Mouse (Mus musculus) ovary, adult 10 weeks (tissue): ENCODE measurements around the gene Cntrob. TPM values are rescaled to one million over a fixed set of nuclear protein-coding genes. Genes with fewer than 3 reads are reported as not detected.

Experiments used
- polyA plus RNA-seq: library from polyadenylated mRNA; stranded (reverse); fragments of 350-450 nt; fragmentation: Illumina TruSeq; extraction: RNeasy Lipid Tissue Mini Kit (QIAGEN cat#74804); gene quantifications from one replicate; pipeline ENCODE4 v1.2.3, GENCODE M21; 2014

The Cntrob gene
- polyA plus RNA-seq: 2.4 TPM

GRCm38 (mm10) chr11:69323667-69324111 lies at the start of gene Cntrob, which contains the start of gene Trappc1:
TSS of gene Cntrob (minus strand) at chr11:69323775.
TSS of gene Trappc1 (plus strand) at chr11:69323980.

GRCm38 (mm10) chr11:69369215-69369989 lies 45.8 kb upstream of the Cntrob start, which contains the start of gene Chd3:
TSS of gene Chd3 (minus strand) at chr11:69369406.

GRCm38 (mm10) chr11:69340161-69341131 lies 16.9 kb upstream of the Cntrob start, which contains the start of gene Rnf227:
TSS of gene Rnf227 (plus strand) at chr11:69340461.

GRCm38 (mm10) chr11:69325628-69326407 lies 2.2 kb upstream of the Cntrob start, which contains the start of gene Kcnab3:
TSS of gene Kcnab3 (plus strand) at chr11:69326258.

Other genes with a start within 250 kb of the Cntrob start
- 63.5 TPM for gene Vamp2, start 235.3 kb downstream of the Cntrob start, polyA plus RNA-seq
- gene Per1, start 228.6 kb downstream of the Cntrob start, polyA plus RNA-seq: 0.29 TPM
- gene Hes7, start 203.4 kb downstream of the Cntrob start, polyA plus RNA-seq: not detected
- not detected for gene 9130213A22Rik, start 201.2 kb downstream of the Cntrob start, polyA plus RNA-seq
- gene Aloxe3, start 197.9 kb downstream of the Cntrob start, polyA plus RNA-seq: not detected
- gene Alox12b, start 166.8 kb downstream of the Cntrob start, polyA plus RNA-seq: not detected
- not detected for gene Alox8, start 125.9 kb downstream of the Cntrob start, polyA plus RNA-seq
- 0.97 TPM for gene Gucy2e, start 86.7 kb downstream of the Cntrob start, polyA plus RNA-seq
- 40.0 TPM for gene Trappc1, start 205 bp upstream of the Cntrob start, polyA plus RNA-seq
- gene Kcnab3, start 2.5 kb upstream of the Cntrob start, polyA plus RNA-seq: 6.8 TPM
- gene Rnf227, start 16.7 kb upstream of the Cntrob start, polyA plus RNA-seq: 15.5 TPM
- 13.1 TPM for gene Chd3, start 45.6 kb upstream of the Cntrob start, polyA plus RNA-seq
- gene Naa38, start 71.7 kb upstream of the Cntrob start, polyA plus RNA-seq: 3.6 TPM
- gene Cyb5d1, start 71.9 kb upstream of the Cntrob start, polyA plus RNA-seq: 42.1 TPM
- gene Tmem88, start 74.5 kb upstream of the Cntrob start, polyA plus RNA-seq: 0.88 TPM
- 8.6 TPM for gene Kdm6b, start 89.9 kb upstream of the Cntrob start, polyA plus RNA-seq
- gene Dnah2, start 225.3 kb upstream of the Cntrob start, polyA plus RNA-seq: 0.48 TPM
- gene Efnb3, start 236.4 kb upstream of the Cntrob start, polyA plus RNA-seq: 1.6 TPM